Mouse (Mus musculus): Measurements from ENCODE around the gene Coro7. TPM values are rescaled to one million over a fixed set of nuclear protein-coding genes. Genes with fewer than 3 reads are reported as not detected.
A peak's percentile ranks its signal among the peaks of the same experiment; 100 is the strongest.

Gene Coro7
- polyA plus RNA-seq, 1 experiment from 2014 or later: 10.3 TPM

DNA sequence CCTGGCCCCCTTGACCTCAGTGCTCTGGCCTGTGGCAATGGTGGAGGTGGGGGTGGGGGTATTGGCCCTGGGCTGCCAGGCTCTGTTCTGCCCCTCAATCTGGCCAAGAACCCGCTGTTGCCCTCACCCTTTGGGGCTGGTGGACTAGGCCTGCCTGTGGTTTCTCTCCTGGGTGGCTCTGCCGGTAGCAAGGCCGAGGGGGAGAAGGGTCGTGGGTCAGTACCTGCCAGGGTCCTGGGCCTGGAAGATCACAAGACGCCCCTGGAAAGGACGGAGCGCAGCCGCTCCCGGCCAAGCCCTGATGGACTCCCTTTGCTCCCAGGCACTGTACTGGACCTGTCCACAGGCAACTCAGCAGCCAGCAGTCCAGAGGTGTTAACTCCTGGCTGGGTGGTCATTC, 65.8 kb downstream of the Coro7 start:
- no peak overlapping the region for H3K4me2 ChIP-seq (ENCODE audit: low read depth, low read length)
- no peaks in the 10 kb centered on the region for H3K4me1 ChIP-seq (ENCODE audit: insufficient read depth)
- TF ChIP-seq CTCF (IDR thresholded peaks at IDR 0.05; ENCODE audit: low read depth) (no peak), EP300 (IDR thresholded peaks at IDR 0.05; ENCODE audit: low read depth) (no peak)
- no peak overlapping the region for H3K4me3 ChIP-seq (ENCODE audit: low read depth, low read length)
- WGBS (ENCODE audit: insufficient replicate concordance): 95% methylated on average over 9 of the region's 9 CpGs
- H3K9ac ChIP-seq (replicated peaks): no peak overlapping the region
- no peaks in the 10 kb centered on the region for H3K9me3 ChIP-seq (ENCODE audit: low read length)
- no peak for DNase-seq
- no peak overlapping the region for H3K27ac ChIP-seq (ENCODE audit: low read depth)
- H3K36me3 ChIP-seq (replicated peaks; ENCODE audit: insufficient read depth, low read length): peaks cover 25% of the 10 kb centered on the region
- ATAC-seq: no peak
- no peaks in the 10 kb centered on the region for H3K27me3 ChIP-seq (ENCODE audit: insufficient read depth, low read length)

DNA sequence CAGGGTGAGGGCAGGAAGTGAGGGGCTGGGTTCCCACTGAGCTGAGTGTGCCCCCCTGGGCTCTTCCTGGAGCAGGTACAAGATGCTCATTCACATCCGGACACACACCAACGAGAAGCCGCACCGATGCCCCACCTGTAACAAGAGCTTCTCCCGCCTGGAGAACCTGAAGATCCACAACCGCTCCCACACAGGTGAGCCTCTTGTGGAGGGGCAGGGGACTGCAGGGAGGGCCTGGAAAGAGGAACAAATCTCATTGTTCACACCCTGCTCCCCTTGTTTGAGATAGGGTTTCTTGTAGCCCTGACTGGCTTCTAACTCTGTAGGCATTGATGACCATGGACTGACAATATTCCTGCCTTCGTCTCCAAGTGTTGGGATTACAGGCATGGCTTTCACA, 67.9 kb downstream of the Coro7 start:
- no peaks in the 10 kb centered on the region for H3K27me3 ChIP-seq (ENCODE audit: insufficient read depth, low read length)
- no peak overlapping the region for H3K4me3 ChIP-seq (ENCODE audit: low read depth, low read length)
- H3K4me2 ChIP-seq (ENCODE audit: low read depth, low read length): no peak overlapping the region
- H3K9ac ChIP-seq (replicated peaks): no peak overlapping the region
- DNase-seq (no peak), ATAC-seq (no peak)
- peaks cover 24% of the 10 kb centered on the region for H3K36me3 ChIP-seq (replicated peaks; ENCODE audit: insufficient read depth, low read length)
- no peak overlapping the region for H3K27ac ChIP-seq (ENCODE audit: low read depth)
- WGBS (ENCODE audit: insufficient replicate concordance): 89% methylated on average over 7 of the region's 7 CpGs
- peaks cover 6% of the 10 kb centered on the region for H3K4me1 ChIP-seq (ENCODE audit: insufficient read depth)
- no peak for TF ChIP-seq EP300 (IDR thresholded peaks at IDR 0.05; ENCODE audit: low read depth)
- peak; percentile 17; the same call in 1 of the 2 replicates for TF ChIP-seq CTCF (IDR thresholded peaks at IDR 0.05; ENCODE audit: low read depth)
- no peaks in the 10 kb centered on the region for H3K9me3 ChIP-seq (ENCODE audit: low read length)

- ATAC-seq (no peak), DNase-seq (no peak)
- H3K4me3 ChIP-seq (ENCODE audit: low read depth, low read length): no peak overlapping the region
- peaks cover 20% of the 10 kb centered on the region for H3K36me3 ChIP-seq (replicated peaks; ENCODE audit: insufficient read depth, low read length)
- H3K27ac ChIP-seq (ENCODE audit: low read depth): no peak overlapping the region
- no peak overlapping the region for H3K4me2 ChIP-seq (ENCODE audit: low read depth, low read length)
- peaks cover 11% of the 10 kb centered on the region for H3K4me1 ChIP-seq (ENCODE audit: insufficient read depth)
- H3K27me3 ChIP-seq (ENCODE audit: insufficient read depth, low read length): no peaks in the 10 kb centered on the region
- TF ChIP-seq EP300 (IDR thresholded peaks at IDR 0.05; ENCODE audit: low read depth) (no peak), CTCF (IDR thresholded peaks at IDR 0.05; ENCODE audit: low read depth) (no peak)
- no peaks in the 10 kb centered on the region for H3K9me3 ChIP-seq (ENCODE audit: low read length)
- H3K9ac ChIP-seq (replicated peaks): no peak overlapping the region
- WGBS (ENCODE audit: insufficient replicate concordance): 78% methylated on average over 5 of the region's 5 CpGs
Measured at GRCm38 (mm10) chr16:4611193-4611592, 68.4 kb downstream of the Coro7 start.

DNA sequence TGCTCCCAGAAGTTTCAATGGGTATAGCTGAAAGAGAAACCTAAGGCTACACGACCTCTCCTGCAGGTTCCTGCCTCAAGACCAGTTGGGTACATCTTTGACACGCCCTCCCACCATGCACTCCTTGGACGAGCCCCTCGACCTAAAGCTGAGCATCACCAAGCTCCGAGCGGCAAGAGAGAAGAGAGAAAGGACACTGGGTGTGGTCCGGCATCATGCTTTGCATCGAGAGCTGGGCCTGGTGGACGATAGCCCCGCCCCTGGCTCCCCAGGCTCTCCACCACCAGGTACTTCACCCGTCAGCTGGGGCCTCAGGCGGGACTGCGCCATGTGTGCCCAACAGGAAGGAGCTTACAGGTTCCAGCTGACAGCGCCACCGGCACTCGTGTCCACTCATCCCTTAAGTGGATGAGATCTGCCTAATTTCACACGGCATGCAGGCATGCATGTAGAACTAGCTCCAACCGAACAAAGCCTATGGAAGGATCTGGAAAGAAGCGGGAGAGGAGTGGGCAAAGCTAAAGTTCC, 71.0 kb downstream of the Coro7 start:
- Histone ChIP-seq H3K27ac (ENCODE audit: low read depth) (no peak overlapping the region), H3K9ac (replicated peaks) (no peak overlapping the region), H3K9me3 (ENCODE audit: low read length) (no peaks in the 10 kb centered on the region), H3K4me1 (ENCODE audit: insufficient read depth) (peaks cover 22% of the 10 kb centered on the region), H3K4me3 (ENCODE audit: low read depth, low read length) (no peak overlapping the region), H3K4me2 (ENCODE audit: low read depth, low read length) (no peak overlapping the region), H3K36me3 (replicated peaks; ENCODE audit: insufficient read depth, low read length) (peaks cover 8% of the 10 kb centered on the region; the same call in 1 of the 2 replicates), H3K27me3 (ENCODE audit: insufficient read depth, low read length) (no peaks in the 10 kb centered on the region)
- no peak for TF ChIP-seq CTCF (IDR thresholded peaks at IDR 0.05; ENCODE audit: low read depth)
- TF ChIP-seq EP300 (IDR thresholded peaks at IDR 0.05; ENCODE audit: low read depth): no peak
- DNase-seq: no peak
- ATAC-seq: no peak
- WGBS (ENCODE audit: insufficient replicate concordance): 79% methylated on average over 19 of the region's 19 CpGs

DNA sequence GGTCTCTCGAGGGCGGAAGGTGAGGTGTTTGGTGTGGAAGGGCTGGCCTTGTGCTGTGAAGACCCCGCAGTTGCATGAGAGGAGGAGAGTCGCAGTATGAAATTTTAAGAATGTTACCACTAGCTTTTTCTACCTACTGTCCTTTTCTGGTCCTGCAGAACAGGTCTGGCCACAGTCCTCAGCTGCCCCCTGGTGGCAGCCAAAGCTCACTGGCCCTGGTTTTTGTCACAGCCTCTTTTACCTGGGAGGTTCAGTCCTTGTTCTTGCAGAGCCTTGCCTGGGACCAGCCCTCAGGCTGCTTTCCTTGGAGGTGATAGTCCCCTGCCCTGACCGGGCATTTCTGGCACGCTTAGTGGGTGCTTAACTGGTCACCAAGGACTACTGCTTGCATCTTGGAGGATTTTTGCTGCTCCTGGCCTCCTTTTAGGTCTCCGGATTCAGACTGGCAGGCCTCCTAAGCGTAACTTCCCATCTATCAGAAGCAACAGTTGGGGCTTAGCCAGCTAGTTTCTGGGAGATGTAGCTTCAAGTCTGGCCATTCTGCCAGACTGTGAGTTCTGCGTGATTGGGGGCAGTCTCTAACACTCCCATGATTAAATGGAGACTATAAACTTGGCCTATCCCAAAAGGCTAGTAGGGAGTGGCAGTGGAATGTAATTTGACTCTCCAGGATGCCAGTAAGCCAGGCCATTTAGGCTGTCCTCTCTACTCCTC, 71.6 kb downstream of the Coro7 start:
- Histone ChIP-seq H3K36me3 (replicated peaks; ENCODE audit: insufficient read depth, low read length) (peaks cover 4% of the 10 kb centered on the region; the same call in 1 of the 2 replicates), H3K4me2 (ENCODE audit: low read depth, low read length) (no peak overlapping the region), H3K9ac (replicated peaks) (no peak overlapping the region), H3K27me3 (ENCODE audit: insufficient read depth, low read length) (no peaks in the 10 kb centered on the region), H3K4me1 (ENCODE audit: insufficient read depth) (peaks cover 26% of the 10 kb centered on the region), H3K4me3 (ENCODE audit: low read depth, low read length) (no peak overlapping the region), H3K27ac (ENCODE audit: low read depth) (no peak overlapping the region), H3K9me3 (ENCODE audit: low read length) (no peaks in the 10 kb centered on the region)
- ATAC-seq (peak; percentile 71), DNase-seq (peak; percentile 88)
- WGBS (ENCODE audit: insufficient replicate concordance): 51% methylated on average over 9 of the region's 9 CpGs
- TF ChIP-seq CTCF (IDR thresholded peaks at IDR 0.05; ENCODE audit: low read depth) (peak; percentile 98), EP300 (IDR thresholded peaks at IDR 0.05; ENCODE audit: low read depth) (no peak)

DNA sequence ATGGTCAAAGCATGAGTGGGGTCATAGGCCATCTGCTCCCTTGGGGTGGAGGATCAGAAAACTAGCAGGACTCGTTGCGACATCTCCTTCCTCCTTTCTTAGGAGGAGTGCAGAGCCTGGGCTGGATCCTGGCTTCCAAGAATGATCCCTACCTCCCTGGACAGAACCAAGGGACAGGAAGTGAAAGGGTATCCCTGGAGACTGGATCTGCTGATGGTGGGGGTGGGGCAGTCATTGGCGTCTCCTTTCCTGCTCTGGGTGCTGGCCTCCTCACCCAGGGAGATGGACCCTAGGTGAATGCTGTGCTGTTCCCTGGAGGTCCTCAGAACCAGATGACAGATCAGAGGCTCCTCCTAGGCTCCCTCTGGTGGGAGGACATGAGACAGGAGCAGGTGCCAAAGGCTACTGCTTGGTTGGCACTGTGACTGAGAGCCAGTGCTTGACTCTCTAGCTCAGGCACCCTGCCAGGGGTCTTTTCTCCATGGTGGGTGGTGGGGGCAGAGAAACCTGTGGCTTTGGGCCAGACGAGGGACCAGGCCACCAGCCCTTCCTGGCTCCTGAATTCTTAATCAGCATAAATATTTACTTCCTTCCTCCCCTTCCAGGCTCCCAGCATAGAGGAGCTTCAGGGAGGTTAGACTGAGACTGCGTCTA, 73.0 kb downstream of the Coro7 start:
- Histone ChIP-seq H3K4me3 (ENCODE audit: low read depth, low read length) (no peak overlapping the region), H3K4me1 (ENCODE audit: insufficient read depth) (peaks cover 36% of the 10 kb centered on the region), H3K4me2 (ENCODE audit: low read depth, low read length) (no peak overlapping the region), H3K27ac (ENCODE audit: low read depth) (0 out of 2 replicates have a peak overlapping the region, but pooled peaks have one; percentile 3), H3K9ac (replicated peaks) (no peak overlapping the region), H3K36me3 (replicated peaks; ENCODE audit: insufficient read depth, low read length) (0 out of 2 replicates have a peak, but pooled peaks cover 4% of the 10 kb centered on the region), H3K27me3 (ENCODE audit: insufficient read depth, low read length) (no peaks in the 10 kb centered on the region), H3K9me3 (ENCODE audit: low read length) (no peaks in the 10 kb centered on the region)
- ATAC-seq (no peak), DNase-seq (peak; percentile 53)
- TF ChIP-seq CTCF (IDR thresholded peaks at IDR 0.05; ENCODE audit: low read depth) (peak; percentile 69), EP300 (IDR thresholded peaks at IDR 0.05; ENCODE audit: low read depth) (no peak)
- WGBS (ENCODE audit: insufficient replicate concordance): 19% methylated on average over 5 of the region's 5 CpGs
